Mouse (Mus musculus) myocyte (in vitro differentiated cells): ENCODE measurements around the gene Dis3l.

Experiments
- CEBPB ChIP-seq: IDR thresholded peaks from 2 replicates; pipeline ENCODE4 v1.6.1; 2011; ENCODE audit warnings: mild to moderate bottlenecking, moderate library complexity; ENCODE audit not compliant: poor library complexity, insufficient read depth, severe bottlenecking
- E2F4 ChIP-seq: IDR thresholded peaks from one replicate; pipeline ENCODE4 v1.6.1; 2011; ENCODE audit warnings: mild to moderate bottlenecking, control low read depth, moderate library complexity; ENCODE audit not compliant: insufficient read depth
- MAX ChIP-seq: IDR thresholded peaks from one replicate; pipeline ENCODE4 v1.6.1; 2011; ENCODE audit warnings: low read depth, mild to moderate bottlenecking, control low read depth
- MYOD1 ChIP-seq, 3 experiments: IDR thresholded peaks; one replicate each; pipeline ENCODE4 v1.6.1; 2011; ENCODE audit warnings: control low read depth in 2 of 3, low read depth in 2 of 3, mild to moderate bottlenecking in 2 of 3, moderate library complexity in 1 of 3; ENCODE audit not compliant: insufficient read length in 2 of 3, control insufficient read depth in 1 of 3
- MYOG ChIP-seq, 3 experiments: IDR thresholded peaks; one replicate each; pipeline ENCODE4 v1.6.1; 2011; ENCODE audit warnings: control low read depth in 2 of 3, low read depth in 2 of 3, mild to moderate bottlenecking in 2 of 3; ENCODE audit not compliant: insufficient read length in 2 of 3, control insufficient read depth in 1 of 3, insufficient read depth in 1 of 3
- POLR2A ChIP-seq: IDR thresholded peaks from one replicate; pipeline ENCODE4 v1.6.1; 2011; ENCODE audit warnings: low read depth, mild to moderate bottlenecking, control low read depth, moderate library complexity; ENCODE audit not compliant: insufficient read length
- POLR2AphosphoS2 ChIP-seq: IDR thresholded peaks from one replicate; pipeline ENCODE4 v1.6.1; 2011; ENCODE audit warnings: low read depth, control low read depth; ENCODE audit not compliant: insufficient read length
- TCF12 ChIP-seq: IDR thresholded peaks from one replicate; pipeline ENCODE4 v1.6.1; 2011; ENCODE audit warnings: mild to moderate bottlenecking, control low read depth; ENCODE audit not compliant: poor library complexity, insufficient read depth, severe bottlenecking
- USF1 ChIP-seq: IDR thresholded peaks from one replicate; pipeline ENCODE4 v1.6.1; 2011; ENCODE audit warnings: low read depth, mild to moderate bottlenecking, control low read depth, moderate library complexity

- TF ChIP-seq POLR2A: no peak
- no peak for TF ChIP-seq E2F4
- no peak for TF ChIP-seq MAX
- no peak for TF ChIP-seq USF1
- TF ChIP-seq CEBPB: no peak
- TF ChIP-seq TCF12: no peak
- no peak for TF ChIP-seq MYOG (IDR thresholded peaks at IDR 0.05; ENCODE audit: control insufficient read depth in 1 of 3, insufficient read depth in 1 of 3, insufficient read length in 2 of 3, low read depth in 2 of 3)
- TF ChIP-seq POLR2AphosphoS2: no peak
- no peak for TF ChIP-seq MYOD1 (IDR thresholded peaks at IDR 0.05; ENCODE audit: control insufficient read depth in 1 of 3, insufficient read length in 2 of 3, low read depth in 2 of 3)
These were observed 17.1 kb downstream of the Dis3l start for GRCm38 (mm10) chr9:64323976-64324375.
